Mouse (Mus musculus): ENCODE measurements around the gene Hoxc6.

Gene Hoxc6

DNA sequence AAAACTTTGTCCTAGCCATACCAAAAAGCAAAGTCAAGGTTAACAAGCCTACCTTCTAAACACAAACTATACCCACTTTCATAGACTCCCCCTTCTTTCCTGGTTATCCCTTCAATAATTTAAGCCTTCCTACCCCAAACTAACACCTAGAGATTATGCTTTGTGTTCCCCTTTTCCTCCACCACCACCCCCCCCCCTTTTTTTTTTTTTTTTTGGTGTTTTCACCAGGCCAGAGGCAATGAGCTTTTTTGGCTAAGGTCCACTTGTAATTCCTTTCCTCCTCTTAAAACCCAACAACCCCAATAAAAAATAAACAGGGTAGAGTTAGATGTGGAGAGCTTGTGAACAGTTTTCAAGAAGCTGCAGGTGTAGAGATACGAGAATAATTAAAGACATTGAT lies 28.8 kb upstream of the Hoxc6 start:
- no peak for DNase-seq

GRCm38 (mm10) chr15:102970740-102971139 lies 27.3 kb upstream of the Hoxc6 start:
- DNase-seq: no peak

DNA sequence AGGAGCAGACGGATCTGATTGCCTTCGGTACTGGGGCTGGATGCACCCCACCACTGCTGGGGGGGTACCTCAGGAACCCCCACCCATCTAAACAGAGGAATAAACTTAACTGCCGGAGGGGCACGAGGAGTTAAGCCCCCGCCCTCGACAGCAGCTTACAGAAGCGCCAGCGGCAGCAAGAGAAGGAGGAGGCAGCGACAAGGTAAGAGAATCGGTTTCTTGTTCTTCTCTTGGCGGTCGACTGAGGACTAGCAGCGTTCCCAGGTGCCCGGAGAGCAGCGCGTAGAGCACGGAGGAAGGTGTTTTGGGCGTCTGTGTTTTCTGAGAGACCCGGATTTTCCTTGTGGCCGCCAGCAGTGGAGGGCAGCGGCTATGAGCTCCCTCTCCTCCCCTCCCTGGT lies 25.8 kb upstream of the Hoxc6 start:
- DNase-seq: no peak

DNA sequence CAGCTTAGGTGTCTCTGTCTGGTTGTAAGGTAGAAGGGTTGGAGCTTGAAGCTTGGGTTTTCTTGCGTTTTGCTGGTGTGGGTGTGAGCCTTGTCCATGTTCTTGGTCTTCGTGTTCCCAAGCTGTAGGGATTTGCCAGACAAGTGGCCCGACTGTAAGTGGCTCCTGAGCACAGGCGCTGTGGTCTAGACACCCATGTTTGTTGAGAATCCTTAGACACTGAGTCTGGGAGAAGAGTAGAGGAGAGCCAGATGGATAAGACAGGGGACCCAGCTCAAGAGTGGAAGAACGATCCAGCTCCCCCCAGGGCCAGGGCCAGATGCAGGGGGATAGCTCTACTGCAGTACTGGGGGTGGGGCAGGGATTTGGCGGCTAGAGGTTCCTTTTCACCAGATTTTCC lies 25.3 kb upstream of the Hoxc6 start:
- no peak for DNase-seq

DNA sequence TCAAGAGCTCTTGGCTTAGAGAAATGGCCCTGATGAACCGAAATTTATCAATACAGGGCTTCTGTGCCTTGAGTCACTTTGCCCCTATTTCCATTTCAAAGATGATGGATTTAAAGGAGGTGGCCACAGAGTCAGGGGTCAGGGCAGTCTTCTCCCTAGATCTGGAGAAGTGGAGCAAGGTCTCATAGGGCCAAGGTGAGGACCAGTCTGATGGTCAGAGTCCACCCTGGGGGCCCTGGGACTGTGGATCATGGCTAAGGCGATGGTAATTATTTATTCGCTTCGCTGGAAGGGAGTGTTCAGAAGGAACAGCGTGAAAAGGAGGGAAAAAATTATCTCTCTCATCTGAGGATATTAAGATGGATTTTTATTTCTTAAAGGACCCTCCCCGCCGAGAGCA lies 23.0 kb upstream of the Hoxc6 start:
- DNase-seq: no peak

DNA sequence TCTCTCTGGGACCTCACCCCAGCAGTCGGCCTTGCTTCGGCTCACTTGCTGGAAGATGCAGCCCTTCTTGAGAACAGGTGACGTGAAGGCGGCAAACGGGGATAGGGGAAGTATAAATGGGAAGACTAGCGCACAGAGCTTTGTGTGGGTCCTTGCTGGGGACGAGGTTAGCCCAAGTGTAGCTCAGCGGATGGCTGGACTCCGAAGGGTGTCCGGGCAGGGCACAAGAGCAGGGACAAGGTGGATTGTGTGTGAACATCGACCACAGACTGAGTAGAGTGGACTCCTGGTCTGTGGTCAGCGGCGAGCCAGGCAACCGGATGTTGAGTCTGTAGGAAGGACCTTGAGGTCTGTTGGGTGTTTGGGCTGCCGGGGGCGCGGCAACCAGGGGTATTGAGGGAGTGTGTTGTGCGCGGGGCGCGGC lies 22.4 kb upstream of the Hoxc6 start:
- no peak for DNase-seq

- DNase-seq: no peak
Measured at GRCm38 (mm10) chr15:102976171-102976570, 21.9 kb upstream of the Hoxc6 start, which contains the start of gene Hoxc9. Hoxc9 (plus strand) TSS chr15:102976439.

DNA sequence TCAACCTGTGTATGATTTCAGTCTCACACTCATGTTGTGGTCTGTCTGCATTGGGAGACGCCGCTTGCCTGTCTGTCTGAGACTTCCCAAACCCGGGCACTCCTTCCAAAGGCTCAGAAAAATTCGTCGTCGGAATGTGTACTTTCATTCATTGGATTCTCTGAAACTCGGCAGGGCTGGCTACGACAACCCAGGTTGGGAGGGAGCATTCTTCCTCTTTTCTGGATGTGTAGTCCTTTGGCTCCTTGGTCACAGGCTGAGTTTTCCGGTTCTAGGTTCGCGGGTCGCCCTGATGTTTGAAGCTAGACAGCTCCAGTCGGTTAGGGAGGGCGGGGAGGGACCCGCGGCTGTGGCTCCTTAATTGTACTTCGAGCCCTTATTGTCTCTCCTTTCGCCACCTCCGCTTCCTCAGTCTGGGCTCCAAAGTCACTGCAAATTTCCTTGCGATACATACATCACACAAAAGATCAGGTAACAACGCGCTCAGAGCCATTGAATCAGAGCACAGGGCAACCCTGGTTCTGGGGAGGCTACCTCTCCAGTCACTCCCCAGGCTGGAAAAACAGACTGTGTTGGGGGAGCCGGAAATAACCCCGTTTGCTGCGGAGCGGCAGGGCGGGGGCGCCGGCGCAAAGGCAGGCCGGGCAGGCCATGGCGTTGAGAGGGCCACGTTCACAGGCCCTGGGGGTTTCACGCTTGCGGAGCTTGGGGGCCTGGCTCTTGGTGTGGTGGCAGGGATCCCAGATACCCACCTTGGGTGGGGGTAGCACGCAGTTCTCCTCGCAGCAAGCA lies 21.2 kb upstream of the Hoxc6 start:
- no peak for DNase-seq

GRCm38 (mm10) chr15:102977423-102977974 lies 20.6 kb upstream of the Hoxc6 start:
- no peak for DNase-seq

GRCm38 (mm10) chr15:102978615-102979515 lies 19.2 kb upstream of the Hoxc6 start:
- no peak for DNase-seq

- no peak for DNase-seq
Measured at GRCm38 (mm10) chr15:102979936-102980335, 18.1 kb upstream of the Hoxc6 start.

GRCm38 (mm10) chr15:102980352-102980751 lies 17.7 kb upstream of the Hoxc6 start:
- DNase-seq: no peak

- DNase-seq: no peak
Measured at GRCm38 (mm10) chr15:102980912-102981311, 17.1 kb upstream of the Hoxc6 start.

- DNase-seq: no peak
Measured at GRCm38 (mm10) chr15:102981379-102982288, 16.4 kb upstream of the Hoxc6 start.

- DNase-seq: no peak
Measured at GRCm38 (mm10) chr15:102983716-102984115, 14.3 kb upstream of the Hoxc6 start.

GRCm38 (mm10) chr15:102984521-102984920 lies 13.5 kb upstream of the Hoxc6 start:
- DNase-seq: no peak

GRCm38 (mm10) chr15:102984925-102985324 lies 13.1 kb upstream of the Hoxc6 start:
- DNase-seq: no peak

GRCm38 (mm10) chr15:102987124-102987833 lies 10.8 kb upstream of the Hoxc6 start:
- DNase-seq: peak; percentile 90

- DNase-seq: no peak
Measured at GRCm38 (mm10) chr15:102988078-102988477, 10.0 kb upstream of the Hoxc6 start.

- no peak for DNase-seq
Measured at GRCm38 (mm10) chr15:102990461-102991397, 7.3 kb upstream of the Hoxc6 start, which contains the start of gene Hoxc8. Hoxc8 (plus strand) TSS chr15:102990607.
